Mouse (Mus musculus) small intestine, adult 2 months (tissue): Measurements from ENCODE around the gene Ccdc13. TPM values are rescaled to one million over a fixed set of nuclear protein-coding genes. Genes with fewer than 3 reads are reported as not detected.

Experiments
- H3K27ac ChIP-seq: fragments of 200-500 bp; 2 replicates; pipeline ENCODE4 v1.5.1; 2012; ENCODE audit warnings: low read depth, low read length, control low read depth, inconsistent platforms; ENCODE audit not compliant: insufficient read depth
- H3K27me3 ChIP-seq: fragments of 200-500 bp; 2 replicates; pipeline ENCODE4 v1.6.1; 2012; ENCODE audit warnings: mild to moderate bottlenecking, moderate library complexity, low read length, inconsistent platforms; ENCODE audit not compliant: control insufficient read depth, insufficient read depth
- H3K36me3 ChIP-seq: fragments of 200-500 bp; 2 replicates; pipeline ENCODE4 v1.6.1; 2012; ENCODE audit warnings: mild to moderate bottlenecking, low read length, control low read depth, inconsistent platforms; ENCODE audit not compliant: control insufficient read depth, insufficient read depth
- H3K4me1 ChIP-seq: fragments of 200-500 bp; 2 replicates; pipeline ENCODE4 v1.6.1; 2012; ENCODE audit warnings: low read length, inconsistent platforms, mixed read lengths; ENCODE audit not compliant: control insufficient read depth, insufficient read depth, insufficient read length
- H3K4me3 ChIP-seq: fragments of 200-500 bp; 2 replicates; pipeline ENCODE4 v1.5.1; 2012; ENCODE audit warnings: low read depth, mild to moderate bottlenecking, control low read depth, inconsistent platforms, low read length, moderate library complexity
- CTCF ChIP-seq: fragments of 200-500 bp; IDR thresholded peaks from 2 replicates; pipeline ENCODE4 v1.5.1; 2012; ENCODE audit warnings: low read depth, mild to moderate bottlenecking, control low read depth, inconsistent platforms, low read length, moderate library complexity, mixed read lengths; ENCODE audit not compliant: insufficient replicate concordance, insufficient read length; ENCODE audit errors: extremely low read depth
- POLR2A ChIP-seq: fragments of 200-500 bp; IDR thresholded peaks from 2 replicates; pipeline ENCODE4 v1.6.1; 2012; ENCODE audit warnings: low read depth, mild to moderate bottlenecking, control low read depth, inconsistent platforms, low read length, moderate library complexity
- WGBS: fragments of 180-500 bp; shearing (Covaris S2); methylation state at CpG from one replicate; pipeline ENCODE4 v1.1.7; 2018; 5-methylcytosine and 5-hydroxymethylcytosine counted together
- polyA plus RNA-seq: library from polyadenylated mRNA; depleted of rRNA; stranded (reverse); fragments of >200 nt; gene quantifications from 2 replicates; pipeline ENCODE4 v1.2.3, GENCODE M21; 2012

Ccdc13 gene
- polyA plus RNA-seq, 1 experiment = 0.65 TPM

DNA sequence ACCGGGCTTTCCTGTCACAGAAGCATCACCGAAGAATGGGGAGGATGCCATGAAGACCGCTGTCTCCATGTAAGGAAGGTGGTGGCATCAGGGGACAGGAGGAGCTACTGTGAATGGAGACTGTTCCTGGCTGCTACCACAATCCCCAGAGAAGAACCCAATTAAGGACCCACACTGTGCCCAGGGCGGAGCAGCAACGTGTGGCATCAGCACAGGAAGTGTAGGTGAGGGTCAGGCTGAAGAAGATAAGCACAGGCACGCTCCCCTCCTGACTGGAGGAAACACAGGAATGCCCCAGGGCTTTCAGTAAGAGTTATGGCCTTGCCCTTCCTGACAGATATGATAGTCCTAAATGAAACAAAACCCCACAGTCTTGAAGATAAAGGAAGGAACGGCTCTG lies 36.5 kb downstream of the Ccdc13 start:
- Histone ChIP-seq H3K27me3 (no peaks in the 10 kb centered on the region), H3K4me3 (no peak overlapping the region), H3K36me3 (no peaks in the 10 kb centered on the region), H3K4me1 (peaks cover 16% of the 10 kb centered on the region), H3K27ac (no peak overlapping the region)
- 52% methylated on average over 7 of the region's 7 CpGs for WGBS
- TF ChIP-seq CTCF (no peak), POLR2A (no peak)

DNA sequence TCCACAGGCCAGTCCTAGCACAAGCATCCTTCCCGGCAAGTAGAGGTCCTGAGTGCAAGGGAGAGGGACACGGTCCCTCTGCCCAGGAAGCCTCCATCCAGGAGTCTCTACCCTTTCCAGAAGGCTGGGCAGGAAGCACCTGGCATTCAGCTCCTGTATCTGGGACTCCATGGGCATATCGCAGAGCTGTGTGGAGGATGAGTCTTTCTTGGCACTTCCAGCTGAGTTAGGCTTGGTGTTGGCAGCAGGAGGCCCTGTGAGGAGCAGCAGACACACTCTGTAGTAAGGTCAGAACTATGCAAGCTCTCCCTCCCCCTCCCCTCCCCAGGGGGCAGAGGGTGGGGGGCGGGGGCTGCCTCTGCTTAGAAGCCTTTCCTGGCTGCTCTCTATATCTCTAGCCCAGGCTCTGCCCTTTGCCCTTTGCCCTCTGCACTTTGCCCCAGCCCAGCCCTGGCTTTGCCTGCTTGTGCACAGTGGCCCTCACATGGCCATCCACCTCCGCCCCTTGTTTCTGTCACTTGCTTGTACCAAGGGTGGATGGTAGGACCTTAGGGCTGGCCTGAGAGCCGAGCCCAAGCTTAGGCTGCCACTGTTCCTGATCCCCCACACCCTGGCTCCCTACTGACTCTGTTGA lies 40.3 kb downstream of the Ccdc13 start:
- TF ChIP-seq CTCF = no peak
- TF ChIP-seq POLR2A = no peak
- Histone ChIP-seq H3K27ac (peak overlapping the region; percentile 70), H3K27me3 (no peaks in the 10 kb centered on the region), H3K36me3 (no peaks in the 10 kb centered on the region), H3K4me3 (no peak overlapping the region), H3K4me1 (peaks cover 19% of the 10 kb centered on the region)
- WGBS = 27% methylated on average over 6 of the region's 6 CpGs

DNA sequence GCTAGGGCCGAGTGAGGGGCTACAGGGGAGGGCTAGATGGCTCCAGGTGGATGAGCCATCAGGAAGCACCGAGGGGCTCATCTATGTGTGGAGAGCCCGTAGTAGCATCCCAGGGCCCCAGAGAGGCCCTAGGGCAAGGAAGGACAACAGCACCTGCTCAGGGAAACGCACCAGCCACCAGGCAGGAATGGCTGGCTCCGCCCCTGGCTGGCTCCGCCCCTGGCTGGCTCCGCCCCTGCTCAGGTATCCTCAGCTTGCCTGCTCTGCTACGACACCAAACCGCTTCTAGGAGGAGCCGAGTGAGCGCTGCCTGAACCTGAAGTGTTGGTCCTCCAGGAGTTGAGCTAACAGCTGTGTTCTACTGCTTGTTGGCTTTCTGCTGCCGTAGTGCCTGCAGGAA lies 41.5 kb downstream of the Ccdc13 start:
- TF ChIP-seq POLR2A (peak; percentile 34; the same call in 1 of the 2 replicates), CTCF (no peak)
- Histone ChIP-seq H3K4me1 (peaks cover 19% of the 10 kb centered on the region), H3K36me3 (no peaks in the 10 kb centered on the region), H3K27me3 (no peaks in the 10 kb centered on the region), H3K27ac (peak overlapping the region; percentile 54), H3K4me3 (peak overlapping the region; percentile 54)
- WGBS = 10% methylated on average over 12 of the region's 12 CpGs

DNA sequence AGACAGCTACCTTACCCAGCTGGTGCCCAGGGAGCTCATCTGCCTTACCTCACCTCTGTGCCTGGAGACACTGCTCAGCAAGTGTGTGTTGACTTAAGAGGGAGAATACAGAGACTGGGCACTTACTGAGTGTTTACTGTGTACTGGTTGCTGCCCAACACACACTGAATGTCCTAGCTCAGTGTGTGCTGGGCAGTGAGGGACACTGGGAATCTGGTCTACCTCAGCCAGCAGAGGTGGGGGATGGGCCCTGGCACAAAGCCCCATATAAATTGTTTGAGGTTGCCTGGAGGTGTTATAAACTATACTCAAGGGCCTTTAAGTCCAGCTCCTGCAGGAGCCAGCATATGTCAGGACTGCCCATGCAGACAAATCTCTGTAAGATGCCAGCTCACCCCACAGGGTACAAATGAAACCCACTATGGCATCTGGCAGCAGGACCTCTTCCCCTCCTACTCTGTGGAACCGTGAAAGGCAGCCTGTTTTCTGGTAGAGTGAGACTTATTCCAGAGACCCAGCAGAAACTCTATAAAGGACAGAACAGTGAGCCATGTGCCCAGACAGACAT lies 44.2 kb downstream of the Ccdc13 start:
- H3K4me1 ChIP-seq = peaks cover 19% of the 10 kb centered on the region
- no peak for TF ChIP-seq POLR2A
- TF ChIP-seq CTCF = no peak
- no peaks in the 10 kb centered on the region for H3K27me3 ChIP-seq
- no peak overlapping the region for H3K27ac ChIP-seq
- WGBS = 50% methylated on average over 1 of the region's 1 CpGs
- no peaks in the 10 kb centered on the region for H3K36me3 ChIP-seq
- H3K4me3 ChIP-seq = no peak overlapping the region

DNA sequence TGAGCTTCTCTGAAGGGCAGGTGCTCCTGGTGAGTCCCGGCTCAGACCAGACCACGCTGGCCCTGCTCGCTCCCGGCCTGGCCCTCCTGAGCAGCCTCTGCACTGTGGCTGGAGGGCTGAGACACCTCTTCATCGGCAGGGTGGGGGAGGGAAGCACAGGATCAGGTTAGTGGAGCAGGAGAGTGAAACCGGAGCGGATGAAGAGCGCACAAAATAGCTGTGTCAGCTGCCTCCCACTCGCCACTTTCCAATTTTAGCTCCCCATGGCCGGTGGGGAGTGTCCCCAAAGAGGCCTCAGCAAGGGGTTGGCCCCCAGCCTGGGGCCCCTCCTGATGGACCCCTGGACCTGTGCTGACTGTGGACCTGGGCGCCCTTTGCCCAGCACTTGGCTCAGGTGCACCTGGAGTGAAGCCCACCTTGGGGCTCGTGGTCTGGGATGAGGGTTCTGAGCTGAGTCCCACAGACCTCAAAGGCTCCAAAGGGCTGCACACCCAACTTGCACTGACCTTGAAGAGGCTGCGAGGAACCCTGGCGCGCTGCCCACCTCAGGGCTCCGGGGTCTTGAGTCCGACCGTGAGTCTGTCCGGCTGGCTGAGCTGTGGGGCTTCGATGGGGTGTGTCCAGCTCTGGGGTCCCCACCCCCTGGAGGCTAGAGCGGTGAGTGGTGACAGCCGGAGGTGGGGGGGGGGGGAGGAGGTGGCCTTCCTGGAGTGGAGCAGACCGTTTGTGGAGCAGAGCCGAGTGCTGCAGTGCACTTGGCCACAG lies 47.3 kb downstream of the Ccdc13 start, which contains the start of gene Hhatl:
Gene Hhatl (minus strand): TSS at position 751 of the 765 bp plus-strand sequence.
- 53% methylated on average over 24 of the region's 24 CpGs for WGBS
- Histone ChIP-seq H3K36me3 (no peaks in the 10 kb centered on the region), H3K4me1 (no peaks in the 10 kb centered on the region), H3K4me3 (no peak within 1 kb of the TSS), H3K27me3 (no peaks in the 10 kb centered on the region), H3K27ac (no peak within 1 kb of the TSS)
- TF ChIP-seq CTCF (no peak), POLR2A (no peak)

DNA sequence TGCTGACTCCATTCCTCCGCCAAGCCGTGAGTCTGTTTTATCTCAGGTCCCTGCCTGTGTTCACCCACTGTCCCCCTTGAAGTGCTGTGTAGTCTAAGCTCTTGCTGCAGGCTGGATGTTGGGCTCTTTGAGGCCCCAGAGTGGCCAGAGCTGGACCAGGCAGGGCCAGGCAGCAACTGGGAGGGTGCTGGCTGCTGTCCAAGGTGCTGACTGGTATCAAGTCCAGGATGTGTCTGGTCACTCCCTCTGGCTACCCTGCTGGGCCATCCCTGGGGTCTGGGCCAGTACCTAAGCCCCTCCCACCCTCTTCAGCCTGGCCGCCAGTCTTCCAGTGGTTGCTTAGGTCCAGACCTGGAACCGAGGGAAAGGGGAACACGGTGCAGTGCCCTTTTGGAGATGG lies 48.1 kb downstream of the Ccdc13 start:
- Histone ChIP-seq H3K27me3 (no peaks in the 10 kb centered on the region), H3K4me1 (no peaks in the 10 kb centered on the region), H3K27ac (no peak overlapping the region), H3K36me3 (no peaks in the 10 kb centered on the region), H3K4me3 (no peak overlapping the region)
- WGBS = 15% methylated on average over 5 of the region's 5 CpGs
- TF ChIP-seq CTCF (no peak), POLR2A (no peak)

DNA sequence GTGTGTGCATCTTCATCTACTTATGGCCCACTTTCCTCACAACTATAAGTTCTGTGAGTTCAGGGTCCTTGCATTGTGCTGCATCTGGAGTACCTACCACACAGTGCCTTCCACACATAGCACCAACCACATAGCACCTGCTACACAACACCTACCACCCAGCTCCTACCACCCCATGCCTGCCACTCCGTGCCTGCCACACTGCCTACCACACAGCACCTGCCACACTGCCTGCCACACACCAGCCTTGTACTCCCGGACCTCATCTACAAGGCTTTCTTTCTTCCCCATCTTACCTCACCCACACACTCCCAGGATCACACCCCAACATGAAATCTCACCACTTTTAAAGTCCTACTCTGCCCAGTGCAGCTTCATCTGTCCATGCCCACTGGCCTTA lies 52.9 kb downstream of the Ccdc13 start:
- Histone ChIP-seq H3K36me3 (no peaks in the 10 kb centered on the region), H3K27ac (no peak overlapping the region), H3K4me3 (no peak overlapping the region), H3K27me3 (no peaks in the 10 kb centered on the region), H3K4me1 (no peaks in the 10 kb centered on the region)
- WGBS = 68% methylated on average over 2 of the region's 2 CpGs
- TF ChIP-seq CTCF (no peak), POLR2A (no peak)
